Comparison of ENCODE assay signal across 9 mouse cellular contexts in genomic region chr11:90355270-90355681, GRCm38 (mm10). TPM values are rescaled to one million over a fixed set of nuclear protein-coding genes. Genes with fewer than 3 reads are reported as not detected.
DNase-seq lines count a peak whose midpoint lies in the region; ATAC-seq lines count a peak whose summit lies in the region.
"Had no signal": no experiment of that assay in that cellular context is flagged by ENCODE, and none has a peak within 500 bp of the region (broad histone marks: within the 10 kb centered on the region; RNA-seq: fewer than 3 reads in every experiment).

No protein-coding gene starts in this region.

- peaks cover 37% of the 10 kb centered on the region for H3K4me1 ChIP-seq in hindbrain, embryonic 10.5 days (replicated peaks)
- peaks cover 22% of the 10 kb centered on the region for H3K4me1 ChIP-seq in hindbrain, embryonic 12.5 days
- H3K4me1 ChIP-seq in kidney, embryonic 16.5 days (ENCODE audit: insufficient read depth, low read length): peaks cover 34% of the 10 kb centered on the region
- peaks cover 8% of the 10 kb centered on the region; the same call in 1 of the 2 replicates for H3K4me1 ChIP-seq in midbrain, embryonic 14.5 days (ENCODE audit: control insufficient read depth, insufficient read depth, low read length)

- no peaks in the 10 kb centered on the region for H3K9me3 ChIP-seq in hindbrain, embryonic 10.5 days
- H3K9me3 ChIP-seq in hindbrain, embryonic 12.5 days (replicated peaks): no peaks in the 10 kb centered on the region
- H3K9me3 ChIP-seq in kidney, embryonic 16.5 days (ENCODE audit: low read length): no peaks in the 10 kb centered on the region
- H3K9me3 ChIP-seq in midbrain, embryonic 14.5 days (ENCODE audit: control insufficient read depth, low read length): no peaks in the 10 kb centered on the region
- H3K9me3 ChIP-seq: neural tube, embryonic 12.5 days had no signal

- H3K27ac ChIP-seq in hindbrain, embryonic 10.5 days: peak overlapping the region; percentile 62
- H3K27ac ChIP-seq in hindbrain, embryonic 12.5 days: no peak overlapping the region
- H3K27ac ChIP-seq in kidney, embryonic 16.5 days (ENCODE audit: low read length): 0 out of 2 replicates have a peak overlapping the region, but pooled peaks have one; percentile 7
- H3K27ac ChIP-seq in midbrain, embryonic 14.5 days (replicated peaks; ENCODE audit: low read depth, low read length): no peak overlapping the region
- H3K27ac ChIP-seq: neural tube, embryonic 12.5 days had no signal

- H3K9ac ChIP-seq in hindbrain, embryonic 12.5 days: no peak overlapping the region
- H3K9ac ChIP-seq in kidney, embryonic 16.5 days (replicated peaks; ENCODE audit: low read length): no peak overlapping the region
- no peak overlapping the region for H3K9ac ChIP-seq in midbrain, embryonic 14.5 days (replicated peaks; ENCODE audit: low read length)
- H3K9ac ChIP-seq: neural tube, embryonic 12.5 days had no signal

- no peak overlapping the region for H3K4me2 ChIP-seq in hindbrain, embryonic 12.5 days (replicated peaks)
- no peak overlapping the region for H3K4me2 ChIP-seq in kidney, embryonic 16.5 days (replicated peaks; ENCODE audit: low read depth, low read length)
- no peak overlapping the region for H3K4me2 ChIP-seq in midbrain, embryonic 14.5 days (ENCODE audit: low read length)

- no peaks in the 10 kb centered on the region for H3K36me3 ChIP-seq in hindbrain, embryonic 10.5 days
- H3K36me3 ChIP-seq in hindbrain, embryonic 12.5 days: no peaks in the 10 kb centered on the region
- no peaks in the 10 kb centered on the region for H3K36me3 ChIP-seq in kidney, embryonic 16.5 days (ENCODE audit: insufficient read depth, low read length)
- H3K36me3 ChIP-seq in midbrain, embryonic 14.5 days (ENCODE audit: control insufficient read depth, insufficient read depth, low read length): no peaks in the 10 kb centered on the region
- H3K36me3 ChIP-seq: neural tube, embryonic 12.5 days had no signal

- WGBS in hindbrain, embryonic 10.5 days: 44% methylated on average over 7 of the region's 7 CpGs
- WGBS in hindbrain, embryonic 12.5 days: 40% methylated on average over 7 of the region's 7 CpGs
- WGBS in kidney, embryonic 16.5 days: 57% methylated on average over 7 of the region's 7 CpGs
- 49% methylated on average over 7 of the region's 7 CpGs for whole genome bisulfite sequencing in midbrain, embryonic 14.5 days

- H3K4me3 ChIP-seq in hindbrain, embryonic 10.5 days: no peak overlapping the region
- no peak overlapping the region for H3K4me3 ChIP-seq in hindbrain, embryonic 12.5 days
- H3K4me3 ChIP-seq in kidney, embryonic 16.5 days (ENCODE audit: low read length): no peak overlapping the region
- no peak overlapping the region for H3K4me3 ChIP-seq in midbrain, embryonic 14.5 days (replicated peaks; ENCODE audit: low read depth, low read length)
- H3K4me3 ChIP-seq: neural tube, embryonic 12.5 days had no signal

- peak; percentile 22 for DNase-seq in hindbrain, embryonic 10.5 days (ENCODE audit: low spot score)
- DNase-seq in adrenal gland, postnatal 25 days: peak; percentile 83
- DNase-seq in gastrocnemius, postnatal 10 days: peak; percentile 71
- peak; percentile 43 for DNase-seq in midbrain, embryonic 14.5 days
- no peak for DNase-seq in right cerebral cortex, postnatal 25 days
- DNase-seq in c-Kit-positive CD71-positive TER-119-positive erythroid progenitor cells, embryonic 14.5 days (ENCODE audit: low spot score): no peak

- ATAC-seq in hindbrain, embryonic 12.5 days (ENCODE audit: low FRiP score): no peak
- no peak for ATAC-seq in kidney, embryonic 16.5 days (ENCODE audit: low FRiP score, low TSS enrichment)
- no peak for ATAC-seq in midbrain, embryonic 14.5 days (ENCODE audit: low FRiP score, low TSS enrichment)

- H3K27me3 ChIP-seq in hindbrain, embryonic 10.5 days (ENCODE audit: insufficient read depth, poor library complexity, severe bottlenecking): no peaks in the 10 kb centered on the region
- no peaks in the 10 kb centered on the region; the same call in 1 of the 2 replicates for H3K27me3 ChIP-seq in hindbrain, embryonic 12.5 days
- no peaks in the 10 kb centered on the region for H3K27me3 ChIP-seq in kidney, embryonic 16.5 days (ENCODE audit: insufficient read depth, low read length)
- H3K27me3 ChIP-seq in midbrain, embryonic 14.5 days (ENCODE audit: control insufficient read depth, insufficient read depth, low read length): no peaks in the 10 kb centered on the region
- H3K27me3 ChIP-seq: neural tube, embryonic 12.5 days had no signal

RNA-seq across cellular contexts. Expression of gene Hlf, which starts 35.4 kb away (rescaled TPM):
- polyA plus RNA-seq in hindbrain, embryonic 10.5 days (2016; fragmentation: Nextera tagmentation; extraction: Ambion mirVana): 1.0 and 1.9 TPM in 2 replicates
- 3.2 and 4.9 TPM in 2 replicates for polyA plus RNA-seq in hindbrain, embryonic 12.5 days (2016; fragmentation: Nextera tagmentation; extraction: Ambion mirVana)
- total RNA-seq in adrenal gland, postnatal 25 days (2021): 17.9 and 22.8 TPM in 2 replicates
- 1 to 10 TPM; 5.1 to 7.5 TPM for total RNA-seq in gastrocnemius, postnatal 10 days (2021)
- 2.3 and 2.8 TPM in 2 replicates for polyA plus RNA-seq in kidney, embryonic 16.5 days (2015; fragmentation: Nextera tagmentation; extraction: Ambion mirVana)
- 2.1 and 3.4 TPM in 2 replicates for polyA plus RNA-seq in midbrain, embryonic 14.5 days (2014; fragmentation: Nextera tagmentation; extraction: Ambion mirVana)

Comparison
In these comparisons a context has a peak if more than half of its experiments do, and no peak if none do; other contexts are left out.
1. H3K27ac ChIP-seq: peak in hindbrain, embryonic 10.5 days (single experiment) and kidney, embryonic 16.5 days (single experiment); none in hindbrain, embryonic 12.5 days (single experiment) and midbrain, embryonic 14.5 days (single experiment).
2. DNase-seq: peak in hindbrain, embryonic 10.5 days (single experiment), adrenal gland, postnatal 25 days (single experiment), gastrocnemius, postnatal 10 days (single experiment) and midbrain, embryonic 14.5 days (single experiment); none in right cerebral cortex, postnatal 25 days (single experiment) and c-Kit-positive CD71-positive TER-119-positive erythroid progenitor cells, embryonic 14.5 days (single experiment).